Mouse (Mus musculus) kidney, adult 2 months (tissue): Measurements from ENCODE around the gene Il11. TPM values are rescaled to one million over a fixed set of nuclear protein-coding genes. Genes with fewer than 3 reads are reported as not detected.
A peak's percentile ranks its signal among the peaks of the same experiment; 100 is the strongest.
"Not testable (repeated sequence)": the region's sequence is repeated elsewhere in the genome, so short reads cannot be mapped to it uniquely, and the experiment has no call there.

ENCODE experiments used
- DNase-seq: peaks from one replicate; pipeline ENCODE4 v3.0.0; 2021
- H3K27ac ChIP-seq: fragments of 200-500 bp; 2 replicates; pipeline ENCODE4 v1.5.1; 2012; ENCODE audit warnings: low read depth, low read length, control low read depth, inconsistent platforms; ENCODE audit not compliant: insufficient read depth
- H3K27me3 ChIP-seq: fragments of 200-500 bp; replicated peaks from 2 replicates; pipeline ENCODE4 v1.6.1; 2012; ENCODE audit warnings: mild to moderate bottlenecking, moderate library complexity, low read length, inconsistent platforms; ENCODE audit not compliant: control insufficient read depth, insufficient read depth
- H3K36me3 ChIP-seq: fragments of 200-500 bp; 2 replicates; pipeline ENCODE4 v1.6.1; 2012; ENCODE audit warnings: mild to moderate bottlenecking, moderate library complexity, low read length, inconsistent platforms; ENCODE audit not compliant: control insufficient read depth, insufficient read depth
- H3K4me1 ChIP-seq: fragments of 200-500 bp; 2 replicates; pipeline ENCODE4 v1.6.1; 2011; ENCODE audit warnings: low read length; ENCODE audit not compliant: control insufficient read depth, insufficient read depth
- H3K4me3 ChIP-seq: fragments of 200-500 bp; 2 replicates; pipeline ENCODE4 v1.5.1; 2011; ENCODE audit warnings: mild to moderate bottlenecking, low read depth, low read length, control low read depth; ENCODE audit not compliant: insufficient read depth
- CTCF ChIP-seq: fragments of 200-500 bp; conservative IDR thresholded peaks from 2 replicates; pipeline ENCODE4 v1.5.1; 2011; ENCODE audit warnings: low read depth, mild to moderate bottlenecking, control low read depth, low read length, moderate library complexity, mixed read lengths; ENCODE audit not compliant: insufficient read depth, insufficient read length
- POLR2A ChIP-seq: fragments of 200-500 bp; IDR thresholded peaks from one replicate; pipeline ENCODE4 v1.6.1; 2011; ENCODE audit warnings: low read depth, low read length, control low read depth
- WGBS: fragments of 180-500 bp; shearing (Covaris S2); methylation state at CpG from one replicate; pipeline ENCODE4 v1.1.7; 2018; 5-methylcytosine and 5-hydroxymethylcytosine counted together
- polyA plus RNA-seq: library from polyadenylated mRNA; depleted of rRNA; stranded (reverse); fragments of >200 nt; gene quantifications from 2 replicates; pipeline ENCODE4 v1.2.3, GENCODE M21; 2012

Gene Il11
- polyA plus RNA-seq, 1 experiment, result 0.13 TPM

DNA sequence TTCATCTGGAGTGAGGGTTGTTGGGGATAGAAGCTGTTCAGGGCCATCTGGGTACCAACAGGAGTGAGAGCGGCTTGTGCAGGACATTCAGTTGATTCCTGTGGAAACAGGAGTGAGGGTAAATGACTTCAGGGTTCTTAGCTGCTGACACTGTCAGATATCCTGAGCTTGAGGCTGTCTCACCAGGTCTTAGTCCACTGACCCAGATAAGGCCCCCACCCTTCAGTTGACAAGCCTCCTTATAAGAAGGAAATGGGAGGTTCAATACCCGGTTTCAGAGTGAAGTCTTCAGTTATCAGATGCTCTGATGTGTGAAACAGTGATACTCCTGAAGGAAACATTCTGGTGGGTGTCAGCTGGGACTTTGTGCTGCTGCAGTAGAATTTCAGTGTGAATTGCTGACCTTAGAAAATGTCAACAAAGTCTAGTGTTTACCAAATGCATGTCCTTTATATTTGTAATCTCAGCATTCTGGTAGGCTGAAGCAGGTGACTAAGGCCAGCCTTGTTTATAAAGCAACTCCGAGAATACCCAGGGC is 12.0 kb upstream of the Il11 start:
- H3K36me3 ChIP-seq, result peaks cover 2% of the 10 kb centered on the region; the same call in 1 of the 2 replicates
- no peak overlapping the region for H3K27ac ChIP-seq
- no peak overlapping the region for H3K4me3 ChIP-seq
- DNase-seq, result no peak
- peaks cover 8% of the 10 kb centered on the region; the same call in 1 of the 2 replicates for H3K4me1 ChIP-seq
- 59% methylated on average over 3 of the region's 3 CpGs for WGBS
- TF ChIP-seq POLR2A, result no peak
- no peak for TF ChIP-seq CTCF
- H3K27me3 ChIP-seq, result no peaks in the 10 kb centered on the region

DNA sequence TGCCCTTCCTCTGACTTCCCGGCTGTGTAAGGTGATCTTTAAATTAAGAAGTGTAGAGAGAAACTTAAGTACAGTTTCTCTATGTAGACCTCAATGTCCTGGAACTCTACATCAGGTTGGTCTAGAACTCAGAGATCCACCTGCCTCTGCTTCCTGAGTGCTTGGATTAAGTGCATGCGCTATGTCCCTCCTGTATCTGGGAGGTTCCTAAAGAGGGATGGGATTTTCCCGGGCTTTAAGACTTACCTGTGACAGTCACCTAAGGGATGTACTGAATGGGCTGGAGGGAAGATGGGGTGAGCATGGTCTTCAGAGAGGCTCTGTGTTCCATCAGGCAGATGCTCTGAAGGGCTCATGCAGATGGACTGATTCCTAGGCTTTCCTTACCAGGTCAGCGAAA is 11.0 kb upstream of the Il11 start:
- H3K27me3 ChIP-seq, result no peaks in the 10 kb centered on the region
- H3K36me3 ChIP-seq, result peaks cover 2% of the 10 kb centered on the region; the same call in 1 of the 2 replicates
- H3K27ac ChIP-seq, result no peak overlapping the region

DNA sequence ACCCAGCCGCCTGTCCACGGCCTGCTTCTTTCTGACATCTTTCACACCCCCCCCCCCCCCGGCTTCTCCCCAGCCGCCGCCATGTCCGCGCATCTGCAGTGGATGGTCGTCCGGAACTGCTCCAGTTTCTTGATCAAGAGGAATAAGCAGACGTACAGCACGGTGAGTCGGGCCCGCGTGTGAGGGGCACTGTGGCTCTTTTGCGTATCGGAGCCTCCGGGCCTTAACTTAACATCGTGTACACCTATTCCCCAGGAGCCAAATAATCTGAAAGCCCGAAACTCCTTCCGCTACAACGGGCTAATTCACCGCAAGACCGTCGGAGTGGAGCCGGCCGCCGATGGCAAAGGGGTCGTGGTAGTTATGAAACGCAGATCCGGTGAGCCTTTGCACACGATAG is 10.6 kb upstream of the Il11 start:
- H3K4me3 ChIP-seq, result peak overlapping the region; percentile 99
- H3K27ac ChIP-seq, result peak overlapping the region; percentile 93; the same call in 1 of the 2 replicates
- not testable (repeated sequence) for H3K27me3 ChIP-seq, H3K36me3 ChIP-seq, DNase-seq
- H3K4me1 ChIP-seq, result peaks cover 10% of the 10 kb centered on the region; the same call in 1 of the 2 replicates
- under 1% methylated on average over 31 of the region's 31 CpGs for WGBS

More for the DNA sequence above, 11.0 kb upstream of the Il11 start:
- WGBS, result 31% methylated on average over 4 of the region's 4 CpGs
- no peak for TF ChIP-seq POLR2A
- TF ChIP-seq CTCF, result no peak
- Histone ChIP-seq H3K4me3 (peak overlapping the region; percentile 99), H3K4me1 (peaks cover 8% of the 10 kb centered on the region; the same call in 1 of the 2 replicates)
- no peak for DNase-seq

DNA sequence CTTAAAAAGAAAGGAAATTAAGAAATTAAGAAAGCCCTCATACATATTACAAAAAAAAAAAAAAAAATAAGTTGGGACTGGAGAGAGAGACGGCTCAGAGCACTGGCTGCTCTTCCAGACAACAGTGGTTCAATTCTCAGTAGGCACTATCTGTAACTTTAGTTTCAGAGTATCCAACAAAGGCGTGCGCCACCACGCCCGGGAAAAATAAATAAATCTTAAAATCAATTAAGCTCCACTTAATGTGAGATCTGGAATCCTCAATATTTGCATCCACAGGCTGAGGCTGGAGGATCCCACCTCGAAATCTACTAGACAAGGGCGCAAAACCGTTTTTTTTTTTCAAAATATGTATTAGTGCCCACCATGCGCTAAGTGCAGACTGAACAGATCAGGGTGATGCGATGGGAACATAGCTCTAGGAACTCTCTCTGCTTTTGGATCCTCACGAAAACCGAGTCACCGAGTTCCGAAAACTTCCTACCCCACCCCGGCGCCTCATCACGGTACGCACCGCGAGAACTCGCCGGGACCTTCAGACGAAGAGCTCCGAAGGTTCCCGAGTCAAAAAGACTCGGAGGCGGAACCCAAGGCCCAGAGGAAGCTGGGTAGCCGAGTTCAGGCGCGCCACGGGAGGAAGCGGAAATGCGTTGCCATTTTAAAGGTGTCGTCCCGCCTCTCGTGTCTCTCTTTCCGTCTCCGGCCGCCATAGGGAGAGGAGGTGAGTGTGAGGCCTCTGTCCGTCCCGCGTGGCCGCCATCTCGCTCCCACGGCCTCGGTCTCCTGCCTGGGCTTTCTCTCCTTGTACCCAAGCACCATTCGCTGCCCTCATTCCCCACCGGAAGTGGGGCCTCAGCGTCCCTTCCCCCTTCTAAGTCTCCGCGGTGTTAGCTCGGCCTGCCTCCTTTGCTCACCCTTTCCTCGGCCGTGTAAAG is 9.9 kb upstream of the Il11 start, which contains the start of gene Rpl28:
TSS of gene Rpl28 (plus strand) at position 597 of the 935 bp plus-strand sequence.
- H3K36me3 ChIP-seq, result peaks cover 2% of the 10 kb centered on the region; the same call in 1 of the 2 replicates
- H3K4me1 ChIP-seq, result peaks cover 11% of the 10 kb centered on the region; the same call in 1 of the 2 replicates
- peak; percentile 98 for DNase-seq
- peak within 1 kb of the TSS; percentile 95 for H3K27ac ChIP-seq
- TF ChIP-seq POLR2A (peak; percentile 97), CTCF (no peak)
- no peaks in the 10 kb centered on the region for H3K27me3 ChIP-seq
- WGBS, result under 1% methylated on average over 54 of the region's 54 CpGs
- peak within 1 kb of the TSS; percentile 99 for H3K4me3 ChIP-seq

DNA sequence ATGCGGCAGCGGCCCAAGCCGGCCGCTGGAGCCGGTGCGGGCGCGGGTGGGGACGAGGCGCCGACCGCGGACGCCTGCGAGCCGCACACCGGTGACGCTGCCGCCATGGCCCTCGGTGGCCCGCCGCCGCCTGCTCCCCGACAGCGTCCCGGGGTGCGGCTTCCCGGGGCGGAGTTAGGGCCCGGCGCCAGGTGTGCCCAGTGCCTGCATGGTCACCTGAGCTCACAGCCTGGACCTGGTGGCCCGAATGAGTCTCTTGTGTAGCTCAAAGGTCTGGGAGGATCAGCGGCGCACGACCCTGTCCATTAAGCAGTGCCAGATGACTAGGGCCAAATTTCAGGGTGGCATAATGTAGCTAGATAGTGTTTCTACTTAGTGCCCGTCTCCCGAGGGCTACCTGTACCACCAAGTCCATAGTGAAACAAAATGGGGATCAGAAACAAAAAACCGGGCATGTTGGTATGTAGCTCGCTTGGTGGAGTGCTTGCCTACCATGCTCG is 6.8 kb upstream of the Il11 start, which contains the start of gene Tmem238:
TSS of gene Tmem238 (minus strand) at position 221 of the 500 bp plus-strand sequence.
- H3K27me3 ChIP-seq, result no peaks in the 10 kb centered on the region
- H3K4me1 ChIP-seq, result peaks cover 11% of the 10 kb centered on the region; the same call in 1 of the 2 replicates
- no peaks in the 10 kb centered on the region for H3K36me3 ChIP-seq
- peak; percentile 92 for DNase-seq
- peak within 1 kb of the TSS; percentile 69 for H3K4me3 ChIP-seq
- no peak for TF ChIP-seq CTCF
- TF ChIP-seq POLR2A, result peak; percentile 12
- H3K27ac ChIP-seq, result peak within 1 kb of the TSS; percentile 52
- 6% methylated on average over 40 of the region's 40 CpGs for WGBS

DNA sequence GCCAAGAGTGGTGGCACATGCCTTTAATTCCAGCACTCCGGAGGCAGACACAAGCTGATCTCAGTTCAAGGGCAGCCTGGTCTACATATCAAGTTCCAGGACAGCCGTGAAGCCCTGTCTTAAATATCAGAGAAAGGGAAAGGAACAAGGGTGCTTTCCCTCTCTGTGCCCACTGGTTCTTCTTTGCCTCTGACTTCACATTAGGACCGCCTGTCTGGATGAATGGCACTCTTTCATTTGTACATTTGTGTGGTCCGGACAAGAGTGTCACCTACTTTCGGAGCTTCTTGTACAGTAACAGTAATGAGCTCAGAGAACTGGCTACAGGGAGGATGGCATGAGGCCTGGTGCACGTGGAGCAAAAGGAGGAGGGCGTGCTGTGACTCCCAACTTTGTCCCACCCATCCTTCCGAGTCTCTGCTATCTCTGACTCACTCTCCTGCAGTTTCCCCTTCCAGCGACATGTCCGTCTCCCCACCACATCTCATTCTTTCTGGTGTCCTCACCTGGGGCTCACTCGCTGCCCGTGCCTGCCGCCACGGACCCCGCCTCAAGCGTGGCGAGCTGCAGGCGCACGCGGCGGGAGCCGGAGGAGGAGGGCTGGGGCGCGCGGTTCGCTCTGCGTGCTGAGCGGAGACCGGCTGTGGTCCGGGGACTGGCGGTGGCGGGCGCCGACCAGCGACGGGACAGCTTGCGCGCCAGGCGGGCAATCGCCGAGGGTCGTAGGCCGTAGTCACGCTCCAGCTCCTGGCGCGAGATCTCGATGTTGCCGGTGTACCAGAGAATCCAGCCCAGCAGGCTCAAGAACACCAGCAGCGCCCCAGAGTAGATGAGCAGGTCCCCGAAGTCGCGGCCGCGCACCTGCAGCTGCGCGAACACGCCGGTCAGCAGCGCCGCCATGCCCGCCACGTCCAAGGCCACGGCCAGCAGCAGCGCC is 6.1 kb upstream of the Il11 start:
- peak; percentile 71 for DNase-seq
- H3K36me3 ChIP-seq, result no peaks in the 10 kb centered on the region
- TF ChIP-seq CTCF, result 0 out of 2 replicates have a peak, but pooled peaks have one; percentile 17
- TF ChIP-seq POLR2A, result no peak
- peak overlapping the region; percentile 69 for H3K4me3 ChIP-seq
- H3K4me1 ChIP-seq, result peaks cover 10% of the 10 kb centered on the region; the same call in 1 of the 2 replicates
- 2% methylated on average over 64 of the region's 64 CpGs for WGBS
- H3K27ac ChIP-seq, result peak overlapping the region; percentile 52
- H3K27me3 ChIP-seq, result no peaks in the 10 kb centered on the region
